Mouse (Mus musculus) gastrocnemius, postnatal 36 days (tissue): ENCODE results near the gene Col27a1. TPM values are rescaled to one million over a fixed set of nuclear protein-coding genes. Genes with fewer than 3 reads are reported as not detected.
A peak's percentile ranks its signal among the peaks of the same experiment; 100 is the strongest.

Source experiments
- DNase-seq, 2 experiments: peaks; one replicate each; pipeline ENCODE4 v3.0.0; 2022
- intact Hi-C: fragments of 180-260 bp; cut with DNase I; formaldehyde crosslinking; loops from one replicate; pipeline ENCODE4 v1.15.1; 2025
- long read RNA-seq, 2 experiments: library from polyadenylated mRNA; stranded (forward); transcript quantifications; one replicate each; pipeline ENCODE4 v2.0.0; 2021
- total RNA-seq, 2 experiments: library from RNA; stranded (reverse); gene quantifications; 2 replicates each; pipeline ENCODE4 v1.2.3; 2021

Col27a1 gene
- total RNA-seq, result under 1 TPM; 0.61 to 0.64 TPM
- long read RNA-seq, experiment 1, result 0 reads
- long read RNA-seq, experiment 2, result 0 reads

- no peak for DNase-seq
- intact Hi-C loops, result loop anchor here (2.0 kb wide), 2 partner anchors 93 to 105 kb away; no protein-coding TSS in a partner anchor
These were observed at the start of gene Col27a1 for GRCm38 (mm10) chr4:63213907-63214621. TSS of gene Col27a1 (plus strand) at chr4:63214004.

GRCm38 (mm10) chr4:63165636-63166035, 48.2 kb upstream of the Col27a1 start:
- intact Hi-C loops, result no loop called here
- DNase-seq, result no peak

- no peak for DNase-seq
- intact Hi-C loops, result no loop called here
These were observed 47.5 kb upstream of the Col27a1 start for GRCm38 (mm10) chr4:63166323-63166722.

GRCm38 (mm10) chr4:63170061-63170460, 43.7 kb upstream of the Col27a1 start:
- DNase-seq, result no peak
- intact Hi-C loops, result no loop called here

- intact Hi-C loops, result no loop called here
- no peak for DNase-seq
These were observed 42.7 kb upstream of the Col27a1 start for GRCm38 (mm10) chr4:63171122-63171521.

- intact Hi-C loops, result no loop called here
- DNase-seq, result no peak
These were observed 41.7 kb upstream of the Col27a1 start, which contains the start of gene Kif12 for GRCm38 (mm10) chr4:63171969-63172685. TSS of gene Kif12 (minus strand) at chr4:63172131.

- intact Hi-C loops, result no loop called here
- no peak for DNase-seq
These were observed 32.2 kb upstream of the Col27a1 start for GRCm38 (mm10) chr4:63181556-63181955.

GRCm38 (mm10) chr4:63186281-63186870, 27.4 kb upstream of the Col27a1 start:
- intact Hi-C loops, result no loop called here

GRCm38 (mm10) chr4:63191641-63192040, 22.2 kb upstream of the Col27a1 start:
- DNase-seq, result no peak
- intact Hi-C loops, result no loop called here

More at GRCm38 (mm10) chr4:63186281-63186870, 27.4 kb upstream of the Col27a1 start:
- DNase-seq, result no peak

GRCm38 (mm10) chr4:63194366-63194765, 19.4 kb upstream of the Col27a1 start:
- intact Hi-C loops, result no loop called here

GRCm38 (mm10) chr4:63199366-63199765, 14.4 kb upstream of the Col27a1 start:
- DNase-seq, result no peak
- intact Hi-C loops, result no loop called here

More at GRCm38 (mm10) chr4:63194366-63194765, 19.4 kb upstream of the Col27a1 start:
- no peak for DNase-seq

GRCm38 (mm10) chr4:63203874-63204273, 9.9 kb upstream of the Col27a1 start:
- intact Hi-C loops, result no loop called here
- no peak for DNase-seq

- intact Hi-C loops, result no loop called here
- DNase-seq, result no peak
These were observed 8.2 kb upstream of the Col27a1 start for GRCm38 (mm10) chr4:63205583-63205982.

- peak; percentile 62 for DNase-seq
- intact Hi-C loops, result loop anchor here (2.0 kb wide), 2 partner anchors 91 to 103 kb away; no protein-coding TSS in a partner anchor
These were observed 1.6 kb downstream of the Col27a1 start for GRCm38 (mm10) chr4:63215185-63215992.

- intact Hi-C loops, result loop anchor here (2.0 kb wide), 2 partner anchors 91 to 103 kb away; no protein-coding TSS in a partner anchor
- peak in 1 of 2 experiments; percentile 45 for DNase-seq
These were observed 2.3 kb downstream of the Col27a1 start for GRCm38 (mm10) chr4:63215993-63216531.

GRCm38 (mm10) chr4:63216566-63216965, 2.8 kb downstream of the Col27a1 start:
- no peak for DNase-seq
- intact Hi-C loops, result no loop called here

- no peak for DNase-seq
- intact Hi-C loops, result no loop called here
These were observed 3.7 kb downstream of the Col27a1 start for GRCm38 (mm10) chr4:63217513-63217912.

- intact Hi-C loops, result no loop called here
These were observed 5.3 kb downstream of the Col27a1 start for GRCm38 (mm10) chr4:63219059-63219458.

GRCm38 (mm10) chr4:63219635-63220034, 5.8 kb downstream of the Col27a1 start:
- intact Hi-C loops, result no loop called here
- DNase-seq, result no peak

More at GRCm38 (mm10) chr4:63219059-63219458, 5.3 kb downstream of the Col27a1 start:
- no peak for DNase-seq
